Mouse (Mus musculus): ENCODE results near the gene Cldn24. TPM values are rescaled to one million over a fixed set of nuclear protein-coding genes. Genes with fewer than 3 reads are reported as not detected.

Gene Cldn24
- polyA plus RNA-seq, 1 experiment from 2014 or later: not detected

GRCm38 (mm10) chr8:47843651-47844050 is 21.7 kb downstream of the Cldn24 start:
- WGBS: 95% methylated on average over 10 of the region's 10 CpGs
- Histone ChIP-seq H3K4me1 (peaks cover 10% of the 10 kb centered on the region), H3K27ac (no peak overlapping the region), H3K27me3 (ENCODE audit: low read depth, poor library complexity, severe bottlenecking) (no peaks in the 10 kb centered on the region), H3K9me3 (replicated peaks) (no peaks in the 10 kb centered on the region), H3K36me3 (peaks cover 82% of the 10 kb centered on the region), H3K4me3 (no peak overlapping the region)
- no peak for DNase-seq (ENCODE audit: low spot score)

DNA sequence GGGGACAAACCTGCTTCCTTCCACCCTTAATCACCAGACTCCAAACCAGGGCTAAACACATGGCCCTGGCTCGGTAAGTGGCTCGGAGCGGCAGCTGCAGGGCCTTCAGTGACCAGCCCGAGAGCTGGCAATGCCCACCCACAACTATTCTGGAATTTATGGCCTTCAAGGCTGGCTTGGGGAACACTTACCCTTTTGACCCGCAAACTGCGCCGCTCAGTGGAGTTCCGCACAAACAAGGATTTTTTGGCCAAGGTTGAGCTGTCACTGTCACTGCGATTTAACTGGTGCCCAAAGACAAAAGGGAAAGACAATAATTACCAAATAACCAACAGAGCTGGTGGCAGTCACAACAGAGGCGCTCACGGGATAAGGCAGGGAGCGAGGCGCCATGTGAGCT is 24.0 kb downstream of the Cldn24 start:
- Histone ChIP-seq H3K27ac (peak overlapping the region; percentile 53; the same call in 1 of the 2 replicates), H3K4me1 (peaks cover 10% of the 10 kb centered on the region), H3K27me3 (ENCODE audit: low read depth, poor library complexity, severe bottlenecking) (no peaks in the 10 kb centered on the region), H3K9me3 (replicated peaks) (no peaks in the 10 kb centered on the region), H3K4me3 (no peak overlapping the region), H3K36me3 (peaks cover 85% of the 10 kb centered on the region)
- WGBS: 65% methylated on average over 13 of the region's 13 CpGs
- DNase-seq (ENCODE audit: low spot score): no peak

DNA sequence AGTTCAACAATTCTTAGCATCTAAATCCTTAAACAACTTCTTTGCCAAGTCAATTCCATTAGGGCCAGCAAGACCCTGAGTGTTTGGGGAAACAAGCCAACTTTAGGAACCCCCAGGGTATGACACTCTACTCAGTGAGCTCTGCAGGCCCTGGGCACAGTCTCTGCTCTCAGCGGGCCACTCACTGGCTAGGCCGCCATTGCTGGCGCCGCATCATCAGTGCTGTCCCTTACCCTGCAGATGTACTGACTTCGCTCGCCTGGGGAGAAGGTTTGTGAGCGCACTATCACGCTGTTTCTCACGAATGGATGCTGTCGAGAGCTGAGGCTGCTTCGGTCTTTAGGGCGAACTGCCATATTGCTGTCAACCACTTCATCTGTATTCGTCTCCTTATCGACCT is 25.2 kb downstream of the Cldn24 start:
- WGBS: 95% methylated on average over 14 of the region's 14 CpGs
- H3K36me3 ChIP-seq: peaks cover 80% of the 10 kb centered on the region
- H3K4me3 ChIP-seq: no peak overlapping the region
- DNase-seq (ENCODE audit: low spot score): no peak
- H3K9me3 ChIP-seq (replicated peaks): no peaks in the 10 kb centered on the region
- H3K27ac ChIP-seq: no peak overlapping the region
- no peaks in the 10 kb centered on the region for H3K27me3 ChIP-seq (ENCODE audit: low read depth, poor library complexity, severe bottlenecking)
- H3K4me1 ChIP-seq: peaks cover 21% of the 10 kb centered on the region

DNA sequence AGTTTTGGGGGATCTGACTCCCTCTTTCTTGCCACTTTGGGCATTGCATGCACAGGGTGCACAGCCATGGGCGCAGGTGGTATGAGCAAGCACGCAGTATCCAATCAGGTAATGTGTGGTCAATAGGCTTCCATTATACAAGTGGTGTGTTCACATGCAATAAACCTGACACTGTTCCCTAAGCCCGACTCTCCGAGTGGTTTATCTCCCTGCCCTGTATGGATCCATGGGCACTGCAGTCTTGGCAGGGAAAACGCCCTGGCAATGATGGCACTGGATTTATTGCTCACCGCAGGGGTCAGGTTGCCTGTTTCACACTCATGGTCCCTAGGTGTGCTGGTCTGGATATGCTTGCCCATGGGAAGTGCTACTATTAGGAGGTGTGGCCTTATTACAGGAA is 26.0 kb downstream of the Cldn24 start:
- 97% methylated on average over 6 of the region's 6 CpGs for WGBS
- no peak overlapping the region for H3K4me3 ChIP-seq
- peaks cover 29% of the 10 kb centered on the region for H3K4me1 ChIP-seq
- no peaks in the 10 kb centered on the region for H3K27me3 ChIP-seq (ENCODE audit: low read depth, poor library complexity, severe bottlenecking)
- H3K9me3 ChIP-seq (replicated peaks): no peaks in the 10 kb centered on the region
- DNase-seq (ENCODE audit: low spot score): no peak
- H3K27ac ChIP-seq: no peak overlapping the region
- H3K36me3 ChIP-seq: peaks cover 73% of the 10 kb centered on the region

DNA sequence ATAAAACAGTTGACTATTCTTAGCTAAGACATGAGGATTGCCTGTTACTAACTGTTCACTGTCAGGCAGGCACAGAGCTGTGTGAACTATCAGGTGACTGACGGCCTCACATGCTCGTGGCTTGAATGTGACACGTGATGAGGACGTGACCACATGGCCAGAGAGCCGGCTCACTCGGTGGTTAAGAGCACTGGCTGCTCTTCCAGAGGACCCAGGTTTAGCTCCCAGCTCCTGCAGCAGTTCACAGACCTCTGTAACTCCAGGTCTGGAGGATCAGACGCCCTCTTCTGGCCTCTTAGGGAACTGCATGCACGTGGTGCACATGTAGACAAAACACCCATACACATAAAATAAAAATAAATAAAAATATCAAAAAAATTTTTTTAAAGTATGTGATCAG is 27.9 kb downstream of the Cldn24 start:
- DNase-seq (ENCODE audit: low spot score): no peak
- Histone ChIP-seq H3K4me1 (peaks cover 34% of the 10 kb centered on the region), H3K9me3 (replicated peaks) (no peaks in the 10 kb centered on the region), H3K27ac (no peak overlapping the region), H3K4me3 (no peak overlapping the region), H3K27me3 (ENCODE audit: low read depth, poor library complexity, severe bottlenecking) (no peaks in the 10 kb centered on the region), H3K36me3 (peaks cover 70% of the 10 kb centered on the region)
- 83% methylated on average over 8 of the region's 8 CpGs for whole genome bisulfite sequencing

DNA sequence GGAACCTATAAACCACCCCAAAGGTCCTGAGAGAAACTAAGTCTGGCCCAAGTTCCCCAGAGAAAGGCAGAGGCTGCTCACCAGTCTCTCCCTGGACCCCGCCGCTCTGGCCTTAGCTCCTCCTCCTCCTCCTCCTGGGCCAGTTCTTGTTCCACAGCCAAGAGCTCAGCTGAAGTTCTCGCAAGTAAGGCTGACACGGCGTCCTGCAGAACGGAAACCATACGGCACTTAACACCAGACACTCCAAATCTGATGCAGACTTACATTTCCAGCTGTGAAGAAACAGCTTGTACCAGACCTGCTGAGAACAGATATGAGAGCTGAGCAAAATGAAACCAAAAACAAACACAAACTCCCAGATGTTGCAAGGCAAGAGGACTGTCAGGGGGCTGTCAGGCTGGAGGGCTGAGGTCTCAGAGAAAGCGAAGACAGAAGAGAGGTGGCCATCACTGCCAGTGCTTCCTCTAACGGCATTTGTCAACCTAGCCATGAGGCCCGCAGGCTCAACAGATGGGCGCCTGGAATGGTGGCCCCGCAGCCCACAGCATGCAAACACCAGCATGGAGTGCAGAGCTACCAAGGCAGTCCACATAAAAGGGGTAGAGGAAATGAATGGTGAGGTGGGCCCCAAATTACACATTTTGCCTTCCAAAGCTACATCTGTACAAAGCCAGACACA is 30.0 kb downstream of the Cldn24 start:
- DNase-seq (ENCODE audit: low spot score): peak; percentile 46
- H3K9me3 ChIP-seq (replicated peaks): no peaks in the 10 kb centered on the region
- WGBS: 48% methylated on average over 12 of the region's 12 CpGs
- H3K27ac ChIP-seq: peak overlapping the region; percentile 79
- H3K27me3 ChIP-seq (ENCODE audit: low read depth, poor library complexity, severe bottlenecking): no peaks in the 10 kb centered on the region
- H3K36me3 ChIP-seq: peaks cover 70% of the 10 kb centered on the region
- H3K4me1 ChIP-seq: peaks cover 24% of the 10 kb centered on the region
- peak overlapping the region; percentile 29; the same call in 1 of the 2 replicates for H3K4me3 ChIP-seq

DNA sequence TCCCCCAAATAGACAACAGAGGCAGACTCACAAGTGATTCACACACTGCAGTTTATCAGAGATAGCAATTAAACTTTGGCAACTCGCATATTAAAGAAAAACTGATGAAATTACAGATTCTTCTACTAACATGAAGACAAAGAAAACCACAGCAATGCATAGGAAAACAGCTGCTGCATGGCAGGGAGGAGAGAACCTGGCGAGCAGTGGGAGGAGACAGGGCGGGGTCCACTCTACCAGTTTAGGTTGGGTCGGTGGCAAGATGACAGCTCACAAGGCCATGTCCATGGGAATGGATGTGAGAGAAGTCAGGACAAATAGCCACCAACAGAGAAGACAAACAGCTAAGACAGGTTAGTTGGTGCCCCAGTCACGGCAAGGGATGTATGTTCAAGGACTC is 30.8 kb downstream of the Cldn24 start:
- no peaks in the 10 kb centered on the region for H3K9me3 ChIP-seq (replicated peaks)
- H3K36me3 ChIP-seq: peaks cover 66% of the 10 kb centered on the region
- 85% methylated on average over 5 of the region's 5 CpGs for WGBS
- H3K4me3 ChIP-seq: no peak overlapping the region
- H3K4me1 ChIP-seq: peaks cover 24% of the 10 kb centered on the region
- H3K27ac ChIP-seq: peak overlapping the region; percentile 79; the same call in 1 of the 2 replicates
- no peaks in the 10 kb centered on the region for H3K27me3 ChIP-seq (ENCODE audit: low read depth, poor library complexity, severe bottlenecking)
- DNase-seq (ENCODE audit: low spot score): no peak

DNA sequence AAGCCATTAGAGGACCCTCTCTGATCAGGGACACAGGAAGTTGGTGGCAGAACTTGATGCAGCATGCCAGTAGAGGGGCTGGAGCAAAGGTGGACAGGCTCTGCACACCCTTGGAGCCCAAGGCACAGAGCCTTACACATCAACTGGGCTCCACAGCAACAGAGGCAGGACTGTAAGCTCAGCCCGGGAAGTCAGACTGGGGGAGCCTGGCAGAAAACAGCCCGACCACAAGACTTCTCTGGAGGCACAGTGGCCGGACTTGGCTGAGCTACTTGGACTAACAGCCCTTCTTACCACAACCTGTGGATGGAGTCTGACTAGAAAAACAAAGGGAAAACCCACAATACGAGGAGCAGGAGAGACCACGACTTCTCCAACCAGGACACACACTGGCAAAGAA is 31.4 kb downstream of the Cldn24 start:
- no peak for DNase-seq (ENCODE audit: low spot score)
- H3K9me3 ChIP-seq (replicated peaks): no peaks in the 10 kb centered on the region
- no peak overlapping the region for H3K4me3 ChIP-seq
- peak overlapping the region; percentile 64; the same call in 1 of the 2 replicates for H3K27ac ChIP-seq
- 91% methylated on average over 5 of the region's 5 CpGs for WGBS
- H3K27me3 ChIP-seq (ENCODE audit: low read depth, poor library complexity, severe bottlenecking): no peaks in the 10 kb centered on the region
- peaks cover 24% of the 10 kb centered on the region for H3K4me1 ChIP-seq
- H3K36me3 ChIP-seq: peaks cover 66% of the 10 kb centered on the region

GRCm38 (mm10) chr8:47859259-47859658 is 37.3 kb downstream of the Cldn24 start:
- H3K4me1 ChIP-seq: no peaks in the 10 kb centered on the region
- no peak overlapping the region for H3K4me3 ChIP-seq
- H3K9me3 ChIP-seq (replicated peaks): no peaks in the 10 kb centered on the region
- H3K27me3 ChIP-seq (ENCODE audit: low read depth, poor library complexity, severe bottlenecking): no peaks in the 10 kb centered on the region
- no peak for DNase-seq (ENCODE audit: low spot score)
- no peak overlapping the region for H3K27ac ChIP-seq
- 94% methylated on average over 12 of the region's 12 CpGs for WGBS
- H3K36me3 ChIP-seq: peaks cover 85% of the 10 kb centered on the region

DNA sequence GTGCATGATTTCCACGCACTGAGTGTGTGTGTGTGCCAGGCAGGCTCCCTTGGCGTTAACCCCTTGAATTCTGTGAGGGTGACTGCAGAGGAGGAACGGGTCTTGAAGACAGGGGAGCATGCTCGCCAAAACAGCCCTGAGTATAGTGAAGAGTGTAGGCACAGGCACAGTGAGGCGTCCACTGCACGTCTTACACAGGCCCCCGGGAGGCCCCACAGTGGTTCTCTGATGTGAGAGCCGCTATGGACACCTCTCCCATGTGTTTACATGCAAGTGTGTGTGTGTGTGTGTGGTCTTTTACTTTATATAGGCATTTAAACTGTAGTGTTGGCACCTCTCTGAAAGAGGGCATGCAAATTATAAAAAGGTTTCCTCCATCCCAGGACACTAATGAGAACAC is 44.6 kb downstream of the Cldn24 start:
- Histone ChIP-seq H3K36me3 (peaks cover 73% of the 10 kb centered on the region), H3K27me3 (ENCODE audit: low read depth, poor library complexity, severe bottlenecking) (no peaks in the 10 kb centered on the region), H3K4me3 (no peak overlapping the region), H3K9me3 (replicated peaks) (no peaks in the 10 kb centered on the region), H3K27ac (no peak overlapping the region), H3K4me1 (no peaks in the 10 kb centered on the region)
- WGBS: 90% methylated on average over 8 of the region's 8 CpGs
- DNase-seq (ENCODE audit: low spot score): no peak

DNA sequence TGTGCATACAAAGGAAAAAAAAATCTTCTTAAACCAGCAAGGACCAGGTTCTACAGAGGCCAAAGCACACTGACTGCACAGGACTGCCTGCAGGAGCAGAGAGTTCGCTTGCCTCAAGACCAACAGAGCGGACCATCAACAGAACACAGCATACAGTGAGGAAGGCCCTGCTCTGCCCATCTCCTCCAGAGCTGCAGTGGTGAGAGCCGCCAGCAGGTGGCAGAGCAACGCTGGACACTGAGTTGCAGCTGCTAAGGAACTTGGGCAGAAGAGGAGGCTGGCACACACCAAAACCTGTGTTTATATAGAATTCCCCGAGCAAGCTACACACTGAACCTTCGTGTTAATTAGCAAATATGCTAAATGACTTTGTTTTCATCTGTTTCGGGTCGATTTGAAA is 45.1 kb downstream of the Cldn24 start:
- H3K4me1 ChIP-seq: no peaks in the 10 kb centered on the region
- H3K9me3 ChIP-seq (replicated peaks): no peaks in the 10 kb centered on the region
- peak; percentile 90 for DNase-seq (ENCODE audit: low spot score)
- peaks cover 68% of the 10 kb centered on the region for H3K36me3 ChIP-seq
- H3K27me3 ChIP-seq (ENCODE audit: low read depth, poor library complexity, severe bottlenecking): no peaks in the 10 kb centered on the region
- H3K27ac ChIP-seq: no peak overlapping the region
- H3K4me3 ChIP-seq: no peak overlapping the region
- WGBS: 36% methylated on average over 8 of the region's 8 CpGs
